Mouse (Mus musculus): ENCODE measurements around the gene Cdk18. TPM values are rescaled to one million over a fixed set of nuclear protein-coding genes. Genes with fewer than 3 reads are reported as not detected.
A peak's percentile ranks its signal among the peaks of the same experiment; 100 is the strongest.
"Not testable (repeated sequence)": the region's sequence is repeated elsewhere in the genome, so short reads cannot be mapped to it uniquely, and the experiment has no call there.

The Cdk18 gene
- total RNA-seq (2021), result 10 to 100 TPM; 24.4 to 25.7 TPM

DNA sequence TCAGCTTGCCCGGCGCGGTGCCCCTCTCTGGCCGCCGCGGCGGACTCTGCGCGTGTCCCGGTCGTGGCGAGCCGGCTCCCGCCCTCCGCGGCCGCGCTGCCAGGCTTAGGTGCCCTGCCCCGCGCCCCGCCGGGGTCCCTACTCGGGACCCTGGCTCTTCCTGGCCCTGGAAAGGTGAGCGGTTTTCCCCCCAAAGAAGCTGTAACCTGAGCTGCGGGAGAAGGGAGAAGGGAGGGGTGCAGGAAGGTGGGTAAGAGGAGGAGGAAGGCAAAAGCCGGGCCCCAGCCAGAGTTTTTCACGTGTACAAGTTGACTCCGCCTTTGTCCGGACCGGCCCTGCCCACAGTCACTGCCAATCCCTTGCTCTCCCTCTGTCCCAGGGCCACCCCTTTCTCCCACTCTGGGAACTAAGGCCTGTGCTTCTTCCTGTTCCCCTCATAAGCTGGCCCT, at the start of gene Cdk18:
Gene Cdk18, minus strand, starts transcription at position 269 of the 449 bp plus-strand sequence.
- DNase-seq (ENCODE audit: extremely low spot score in 1 of 2, low spot score in 1 of 2), result no peak

DNA sequence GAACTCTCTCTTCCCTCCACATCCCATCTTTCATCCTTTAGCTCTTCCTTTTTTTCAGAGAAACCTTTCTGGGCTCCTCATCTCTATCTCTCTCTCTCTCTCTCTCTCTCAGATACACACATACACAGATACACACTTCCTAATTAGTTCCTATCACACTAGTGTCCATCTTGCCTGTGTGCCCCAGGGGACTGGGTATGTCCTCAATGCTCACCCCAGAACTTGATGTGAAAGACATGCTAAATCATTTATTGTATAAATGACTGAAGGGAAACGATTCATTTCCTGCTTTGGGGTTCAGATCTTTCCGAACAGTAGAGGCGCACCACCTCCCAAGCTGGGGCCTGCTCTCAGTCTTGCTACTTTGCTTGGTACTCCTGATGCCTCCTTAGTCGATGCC, 49.7 kb upstream of the Cdk18 start:
- DNase-seq (ENCODE audit: extremely low spot score in 1 of 2, low spot score in 1 of 2), result no peak

DNA sequence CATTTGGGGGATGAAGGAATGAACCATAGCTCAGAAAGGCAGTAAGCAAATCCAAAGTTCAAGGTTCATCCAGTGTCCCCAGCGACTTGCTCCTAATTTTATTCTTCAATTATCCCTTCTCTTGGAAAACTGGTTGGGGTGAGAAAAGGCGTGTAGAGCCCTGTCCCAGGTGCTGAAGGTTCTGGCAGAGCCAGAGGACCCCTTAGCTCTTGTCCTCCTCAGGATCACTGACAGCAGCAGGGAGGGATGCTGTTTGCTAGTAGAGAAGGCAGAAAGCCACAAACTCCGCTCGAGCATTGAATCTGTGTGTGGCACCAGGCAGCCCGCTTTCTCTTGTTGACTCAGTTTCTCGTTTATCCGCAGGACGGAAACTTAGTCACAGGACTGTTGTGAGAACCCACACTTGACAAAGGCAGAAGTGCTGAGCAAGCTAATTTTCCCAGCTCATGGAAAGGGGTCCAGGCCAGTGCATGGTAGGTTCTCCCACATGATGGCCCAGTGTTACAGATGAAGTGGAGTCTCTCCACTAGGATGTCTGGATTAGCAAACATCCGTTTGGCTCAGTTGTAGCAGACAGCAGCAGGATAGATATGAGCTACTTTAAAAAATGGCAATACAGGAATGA, 49.1 kb upstream of the Cdk18 start:
- peak in 1 of 2 experiments; percentile 3 for DNase-seq (ENCODE audit: extremely low spot score in 1 of 2, low spot score in 1 of 2)

DNA sequence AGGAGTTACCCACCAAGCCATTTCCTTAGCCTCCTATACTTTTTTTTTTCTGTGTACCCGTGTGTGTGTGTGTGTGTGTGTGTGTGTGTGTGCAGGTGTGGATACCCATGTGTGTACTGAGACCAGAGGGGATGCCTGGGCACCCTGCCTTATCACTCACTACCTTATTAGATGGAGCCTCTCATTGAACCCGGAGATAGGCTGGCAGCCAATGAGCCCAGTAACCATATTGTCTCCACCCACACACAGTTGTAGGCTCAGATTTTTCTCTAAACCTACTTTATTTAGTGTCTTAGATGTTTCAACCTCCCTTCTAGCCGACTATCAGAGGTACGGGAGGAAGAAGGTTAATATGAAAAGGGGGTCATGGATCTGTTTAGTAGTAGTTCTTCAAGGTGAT, 46.8 kb upstream of the Cdk18 start:
- no peak for DNase-seq (ENCODE audit: extremely low spot score in 1 of 2, low spot score in 1 of 2)

DNA sequence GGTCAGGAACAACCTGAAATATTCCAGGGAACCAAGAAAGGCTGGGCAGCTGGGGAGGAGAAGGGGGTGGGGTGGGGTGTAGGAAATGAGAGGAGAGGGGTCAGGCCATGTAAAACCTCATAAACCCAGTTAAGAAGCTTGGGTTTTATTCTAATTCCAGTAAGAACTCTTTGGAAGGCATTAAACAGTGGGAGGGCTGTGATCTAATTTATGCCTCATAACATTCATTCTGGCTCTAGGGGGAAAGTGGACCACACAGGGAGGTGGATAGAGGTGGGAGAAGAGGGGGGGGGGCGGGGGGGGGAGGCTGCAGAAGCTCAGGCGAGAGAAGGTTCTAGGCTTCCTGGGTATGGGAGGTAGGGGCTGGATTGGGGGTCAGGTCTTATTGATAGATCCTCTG, 32.1 kb upstream of the Cdk18 start:
- no peak for DNase-seq (ENCODE audit: extremely low spot score in 1 of 2, low spot score in 1 of 2)

DNA sequence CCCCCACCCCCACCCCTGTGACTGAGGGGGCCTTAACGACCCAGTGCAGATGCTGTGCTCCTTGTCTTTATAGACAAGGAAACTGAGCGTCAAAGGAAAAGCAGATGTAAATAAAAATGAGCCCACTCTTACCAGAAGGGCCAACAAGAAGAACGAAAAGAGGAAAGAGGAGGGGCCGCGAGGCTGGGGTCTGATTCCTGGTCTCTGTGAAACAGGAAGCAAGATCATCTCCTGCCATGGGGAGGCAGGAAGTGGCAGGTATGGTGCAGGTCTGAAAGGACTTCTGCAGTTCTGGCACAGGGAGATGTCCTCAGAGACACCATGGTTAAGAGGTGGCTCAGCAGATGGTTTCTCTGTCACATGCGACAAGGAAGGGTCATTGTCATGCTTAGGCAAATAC, 31.2 kb upstream of the Cdk18 start:
- DNase-seq (ENCODE audit: extremely low spot score in 1 of 2, low spot score in 1 of 2), result no peak

DNA sequence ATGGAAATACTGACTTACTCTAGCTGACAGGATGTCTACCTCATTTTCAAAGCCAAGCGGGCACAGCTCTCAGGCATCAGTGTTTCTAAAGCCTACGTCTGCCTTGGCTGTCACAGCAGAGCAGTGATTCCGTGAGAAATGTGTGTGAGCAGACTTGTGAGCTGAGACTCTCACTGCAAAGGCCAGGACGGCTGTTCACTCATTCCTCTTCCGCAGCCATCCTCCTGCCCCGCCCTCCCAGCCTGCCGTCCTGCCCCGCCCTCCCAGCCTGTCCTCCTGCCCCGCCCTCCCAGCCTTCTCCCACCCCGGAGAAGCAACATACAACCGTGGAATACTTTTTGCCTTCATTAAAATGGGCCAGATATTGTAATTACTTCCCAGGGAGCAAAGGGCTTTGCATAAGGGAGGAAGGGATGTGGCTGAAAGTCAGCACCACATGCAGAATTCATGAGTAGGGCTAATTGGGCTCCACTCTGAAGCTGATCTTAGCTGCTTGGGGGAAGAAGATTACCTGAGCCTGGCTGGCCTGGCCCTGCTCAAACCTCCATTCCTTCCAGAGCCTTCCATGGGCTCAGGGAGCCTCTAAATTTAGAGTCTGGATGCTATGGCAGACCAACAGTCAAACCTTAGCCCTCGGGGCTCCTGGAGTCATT, 28.8 kb upstream of the Cdk18 start:
- DNase-seq (ENCODE audit: extremely low spot score in 1 of 2, low spot score in 1 of 2), result no peak

DNA sequence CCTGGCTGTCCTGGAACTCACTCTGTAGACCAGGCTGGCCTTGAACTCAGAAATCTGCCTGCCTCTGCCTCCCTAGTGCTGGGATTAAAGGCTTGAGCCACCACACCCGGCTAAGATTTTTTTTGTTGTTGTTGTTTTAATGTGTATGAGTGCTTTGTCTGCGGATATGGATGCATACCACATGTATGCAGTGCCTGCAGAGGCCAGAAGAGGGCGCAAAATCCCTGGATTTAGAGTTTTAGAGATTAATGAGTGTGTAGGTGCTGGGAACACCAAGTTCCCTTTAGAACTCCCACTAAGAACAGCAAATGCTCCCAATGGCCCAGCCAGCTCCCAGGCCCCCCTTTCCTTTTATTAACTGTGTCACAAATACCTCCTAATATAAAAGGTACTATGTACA, 26.4 kb upstream of the Cdk18 start:
- no peak for DNase-seq (ENCODE audit: extremely low spot score in 1 of 2, low spot score in 1 of 2)

DNA sequence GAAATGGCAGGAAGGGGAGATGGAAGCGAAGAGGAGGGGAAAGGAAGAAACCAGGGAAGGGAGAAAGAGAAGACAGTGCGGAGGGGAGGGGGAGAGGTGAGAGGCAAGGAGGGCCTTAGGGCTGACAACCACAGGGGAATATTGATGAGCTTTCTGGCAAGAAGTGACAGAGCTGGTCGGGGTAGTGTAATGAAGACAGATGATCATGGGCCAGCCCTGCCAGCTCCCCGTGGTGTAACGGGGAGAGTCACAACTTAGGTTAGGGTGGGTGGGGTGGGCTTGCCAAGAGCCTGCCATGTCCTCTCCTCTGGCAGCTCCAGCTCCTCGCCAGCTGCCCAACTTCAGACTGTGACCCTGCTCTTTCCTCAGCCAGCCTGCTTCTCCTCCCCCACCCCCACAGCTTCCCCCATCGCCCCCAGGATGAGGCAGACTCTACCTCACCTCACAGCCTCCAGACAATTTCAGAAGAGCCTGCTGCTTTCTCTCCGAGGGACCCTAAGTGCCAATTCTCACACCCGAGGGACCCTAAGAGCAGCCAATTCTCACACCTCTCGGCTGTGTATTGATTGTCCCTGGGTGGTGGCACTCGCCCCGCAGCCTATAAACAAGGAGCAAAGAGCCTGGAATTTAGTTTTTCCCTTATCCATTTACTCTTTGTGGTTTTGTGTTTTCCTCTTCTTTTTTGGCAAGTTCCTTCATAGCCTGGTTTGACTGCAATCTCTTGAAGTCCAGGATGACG, 25.5 kb upstream of the Cdk18 start:
- DNase-seq (ENCODE audit: extremely low spot score in 1 of 2, low spot score in 1 of 2), result no peak

DNA sequence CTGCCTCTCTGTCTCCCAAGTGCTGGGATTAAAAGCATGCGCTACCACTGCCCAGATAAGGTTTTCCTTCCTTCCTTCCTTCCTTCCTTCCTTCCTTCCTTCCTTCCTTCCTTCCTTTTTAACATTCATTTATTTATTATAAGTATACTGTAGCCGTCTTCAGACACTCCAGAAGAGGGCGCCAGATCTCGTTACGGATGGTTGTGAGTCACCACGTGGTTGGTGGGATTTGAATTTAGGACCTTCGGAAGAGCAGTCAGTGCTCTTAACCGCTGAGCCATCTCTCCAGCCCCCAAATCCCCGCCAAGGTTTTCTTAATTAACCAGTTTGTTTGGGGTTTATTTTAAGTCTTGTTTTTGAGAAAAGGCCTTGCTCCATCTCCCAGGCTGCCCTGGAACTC, 23.1 kb upstream of the Cdk18 start:
- DNase-seq (ENCODE audit: extremely low spot score in 1 of 2, low spot score in 1 of 2), result not testable (repeated sequence)

DNA sequence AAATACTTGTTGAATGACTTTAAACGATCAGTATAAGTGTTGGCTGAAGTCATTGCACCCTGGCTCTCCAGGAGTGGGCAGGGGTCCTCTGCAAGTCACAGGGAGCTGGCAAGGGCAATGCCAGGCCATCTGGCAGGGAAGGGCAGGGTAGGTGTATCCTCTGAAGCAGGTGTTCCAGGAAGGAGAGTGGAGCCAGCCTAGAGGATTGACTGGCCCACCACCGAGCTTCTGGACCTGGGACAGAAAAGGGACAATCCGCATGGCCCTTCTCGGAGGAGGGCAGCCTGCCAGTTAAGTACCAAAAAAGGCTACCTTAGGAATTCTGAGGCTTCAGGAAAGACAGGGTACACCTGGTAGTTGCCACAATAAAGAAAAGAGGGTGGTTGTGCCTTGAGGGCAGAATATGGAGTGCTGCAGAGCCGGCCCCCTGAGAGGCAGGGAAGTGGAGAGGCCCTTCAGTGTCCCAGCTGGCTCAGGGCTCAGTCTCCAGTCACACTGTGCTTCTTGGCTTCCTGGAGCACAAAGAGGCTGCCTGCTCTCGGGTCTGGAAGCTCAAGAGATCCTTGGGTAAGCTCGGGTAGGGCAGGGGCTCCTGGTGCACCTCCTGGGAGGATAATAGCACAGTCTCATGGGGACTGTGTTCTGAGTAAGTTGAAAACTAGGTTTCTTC, 21.9 kb upstream of the Cdk18 start:
- no peak for DNase-seq (ENCODE audit: extremely low spot score in 1 of 2, low spot score in 1 of 2)

DNA sequence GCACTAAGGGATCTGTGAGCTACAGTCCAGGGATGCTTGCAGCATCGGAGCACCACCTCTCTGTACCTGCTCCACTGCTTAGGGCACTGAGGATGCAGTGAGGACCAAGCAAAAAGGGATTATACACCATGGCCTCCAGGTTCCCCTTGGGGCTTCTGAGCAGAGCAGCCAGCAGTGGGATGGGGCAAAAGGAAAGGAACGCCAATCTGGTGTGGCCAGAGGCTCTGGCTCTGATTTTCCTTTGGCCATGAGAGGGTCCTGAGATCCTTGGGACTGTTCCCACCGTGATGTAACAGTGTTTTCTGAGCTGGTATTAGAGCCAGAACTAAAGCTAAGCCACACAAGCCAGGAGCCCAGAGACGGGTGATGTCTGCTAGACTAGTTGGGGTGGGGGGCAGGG, 20.2 kb upstream of the Cdk18 start:
- no peak for DNase-seq (ENCODE audit: extremely low spot score in 1 of 2, low spot score in 1 of 2)

DNA sequence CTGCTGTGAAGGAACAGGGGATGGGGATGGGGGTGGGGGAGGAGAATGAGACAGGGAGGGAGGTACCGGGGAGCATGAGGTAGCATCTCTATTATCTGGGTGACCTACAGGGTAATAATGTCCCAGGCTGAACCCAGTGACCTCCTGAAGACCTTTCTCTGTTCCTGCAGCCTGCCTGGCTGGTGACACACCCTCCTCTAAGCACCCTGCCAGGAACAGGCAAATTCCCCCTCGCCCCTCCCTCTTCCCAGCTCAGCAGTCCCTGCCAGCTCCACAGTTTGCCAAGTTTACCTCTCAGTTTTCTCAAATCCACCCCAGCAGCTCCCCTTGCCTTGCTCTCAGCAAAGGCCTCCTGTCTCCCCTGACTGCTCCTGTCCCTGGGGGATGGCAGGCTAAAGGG, 19.3 kb upstream of the Cdk18 start:
- DNase-seq (ENCODE audit: extremely low spot score in 1 of 2, low spot score in 1 of 2), result no peak

DNA sequence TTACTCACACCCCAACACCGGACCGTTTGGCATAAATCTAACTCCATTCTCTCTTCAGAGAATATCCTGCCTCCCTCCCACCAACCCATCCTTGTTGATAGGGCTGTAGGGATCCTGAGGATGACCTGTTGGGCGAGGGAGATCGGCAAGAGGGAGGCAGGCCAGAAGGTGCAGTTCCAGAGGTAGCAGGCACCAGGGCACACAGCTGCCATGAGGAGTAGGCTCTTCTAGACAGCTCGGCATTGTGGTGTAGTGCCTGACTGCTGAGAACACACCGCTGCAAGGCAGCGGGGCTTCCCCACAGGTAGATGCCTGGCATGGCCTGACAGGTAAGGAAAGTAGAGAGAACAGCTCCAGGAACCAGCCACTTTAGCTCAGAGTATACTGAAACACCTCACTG, 18.3 kb upstream of the Cdk18 start:
- no peak for DNase-seq (ENCODE audit: extremely low spot score in 1 of 2, low spot score in 1 of 2)

DNA sequence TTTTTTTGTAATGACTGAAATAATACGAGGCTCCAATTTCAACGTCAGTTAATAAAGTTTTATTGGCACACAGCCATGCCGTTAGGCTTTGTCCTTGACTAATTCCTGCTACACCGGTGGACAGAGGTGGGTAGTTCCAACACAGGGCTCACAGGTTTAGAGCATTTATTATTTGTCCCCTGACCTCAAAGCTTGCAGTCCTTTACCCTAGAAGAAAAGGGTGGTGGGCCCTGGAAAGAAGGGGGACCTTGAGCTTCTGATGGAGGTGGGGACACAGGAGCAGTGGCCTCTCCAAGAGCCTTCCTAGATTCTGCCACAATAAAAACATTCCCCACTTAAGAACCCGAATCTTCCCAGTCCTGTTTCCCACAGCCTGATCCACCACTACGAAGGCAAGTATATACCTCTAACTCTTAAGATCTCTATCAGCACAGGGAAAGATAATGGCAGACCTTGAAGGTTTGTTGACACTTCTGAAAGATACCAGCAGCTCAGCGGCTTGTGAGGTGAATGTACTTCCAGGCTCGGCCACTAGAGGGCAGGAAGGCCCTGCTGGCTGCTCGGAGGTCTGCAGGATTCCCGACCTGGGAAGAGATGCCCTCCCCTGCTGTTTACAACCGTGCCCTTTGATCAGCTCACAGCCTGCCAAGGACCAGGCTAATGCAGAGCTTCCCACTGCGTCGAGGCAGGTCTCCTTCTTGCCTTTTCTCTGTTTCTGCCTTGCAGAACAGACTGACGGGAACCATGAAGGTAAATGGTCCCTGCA, 17.7 kb upstream of the Cdk18 start:
- peak; percentile 85 to 99 for DNase-seq (ENCODE audit: extremely low spot score in 1 of 2, low spot score in 1 of 2)

DNA sequence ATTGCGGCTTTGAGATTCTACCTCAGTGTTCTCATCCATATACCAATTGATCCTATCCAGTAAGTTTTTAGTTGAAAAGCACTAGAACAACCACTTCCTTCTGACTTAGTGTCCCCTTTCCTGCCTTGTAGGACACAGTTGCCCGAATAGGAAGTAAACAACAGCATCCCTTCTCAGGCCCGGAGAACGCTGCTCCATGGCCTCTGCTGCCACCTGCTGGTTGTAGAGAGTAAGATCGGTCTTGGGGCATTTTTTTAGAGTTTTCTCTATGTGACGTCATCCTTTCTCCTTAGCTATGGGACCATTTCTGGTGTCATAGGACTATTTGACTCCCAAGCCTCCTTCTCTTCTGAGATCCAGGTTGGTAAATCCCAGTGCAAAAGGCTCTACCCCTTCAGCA, 16.3 kb upstream of the Cdk18 start:
- peak in 1 of 2 experiments; percentile 83 for DNase-seq (ENCODE audit: extremely low spot score in 1 of 2, low spot score in 1 of 2)

DNA sequence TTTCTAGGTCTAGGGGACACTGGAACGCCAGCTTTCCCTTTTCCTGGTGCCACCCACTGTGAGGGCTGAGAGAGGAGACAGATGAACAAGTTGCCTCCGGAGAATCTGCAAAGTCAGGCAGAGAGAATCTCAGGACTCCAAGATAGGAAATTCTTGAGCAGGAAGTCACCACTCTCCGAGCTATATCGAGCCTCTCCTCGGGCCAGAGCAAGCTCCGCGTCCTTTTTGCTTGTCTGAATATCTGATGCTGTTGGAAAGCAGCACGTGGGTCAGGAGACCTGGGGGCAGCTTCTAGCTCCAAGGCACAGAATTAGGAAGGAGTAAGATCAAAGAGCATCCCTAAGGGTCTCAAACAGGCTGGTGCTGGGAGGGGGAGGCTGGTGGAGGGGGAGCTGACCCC, 14.2 kb upstream of the Cdk18 start:
- DNase-seq (ENCODE audit: extremely low spot score in 1 of 2, low spot score in 1 of 2), result no peak

DNA sequence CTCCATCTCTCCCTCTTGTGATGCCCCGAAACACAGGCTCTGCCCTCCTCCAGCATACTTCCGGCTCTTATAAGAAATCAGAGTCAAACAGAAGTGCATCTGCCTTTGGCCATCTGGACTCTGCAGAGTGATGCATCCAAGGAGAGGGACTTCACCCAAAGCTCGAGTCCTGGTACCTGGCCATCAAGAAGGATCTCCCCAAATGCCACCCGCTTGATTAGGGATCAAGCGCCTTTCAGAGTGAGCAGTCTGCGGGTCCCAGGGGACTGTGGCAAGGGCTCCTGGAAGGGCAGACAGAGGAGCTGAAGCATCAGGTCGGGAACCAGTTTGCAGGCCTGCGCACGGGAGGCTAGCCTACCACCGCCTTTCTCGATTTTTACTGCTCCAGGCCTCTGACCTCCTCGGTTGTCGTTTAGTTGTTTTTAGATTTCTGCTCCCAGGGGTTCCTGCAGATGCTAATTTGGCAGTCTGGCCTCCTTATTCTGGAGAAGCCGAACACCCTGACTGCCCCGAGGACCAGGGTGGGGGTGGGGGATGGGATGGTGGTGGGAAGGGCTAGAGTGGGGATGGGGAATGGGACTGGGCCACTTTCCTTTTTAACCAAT, 13.7 kb upstream of the Cdk18 start:
- no peak for DNase-seq (ENCODE audit: extremely low spot score in 1 of 2, low spot score in 1 of 2)

DNA sequence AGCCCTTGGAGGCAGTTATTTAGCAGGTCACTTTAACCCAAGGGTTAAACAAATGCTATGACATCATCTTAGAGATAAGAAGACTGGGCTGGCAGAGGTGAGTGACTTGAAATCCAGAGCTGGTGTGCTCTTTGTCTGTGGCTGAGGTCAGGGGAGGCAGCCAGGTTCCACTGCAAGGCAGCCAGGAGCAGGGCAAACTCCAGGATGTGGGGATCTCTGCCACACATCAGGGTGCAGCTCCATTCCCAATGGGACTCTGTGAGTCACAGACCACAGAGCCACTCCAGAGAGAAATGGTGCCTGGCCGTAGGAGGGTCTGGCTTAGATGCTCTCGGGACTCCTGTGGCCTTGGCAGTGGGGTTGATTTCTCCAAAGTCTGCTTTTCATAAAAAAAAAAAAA, 12.4 kb upstream of the Cdk18 start:
- DNase-seq (ENCODE audit: extremely low spot score in 1 of 2, low spot score in 1 of 2), result no peak

Data from layer of hippocampus, postnatal 25 days (tissue).